Comparison of ENCODE assay signal across 9 mouse cellular contexts in the genomic region with DNA sequence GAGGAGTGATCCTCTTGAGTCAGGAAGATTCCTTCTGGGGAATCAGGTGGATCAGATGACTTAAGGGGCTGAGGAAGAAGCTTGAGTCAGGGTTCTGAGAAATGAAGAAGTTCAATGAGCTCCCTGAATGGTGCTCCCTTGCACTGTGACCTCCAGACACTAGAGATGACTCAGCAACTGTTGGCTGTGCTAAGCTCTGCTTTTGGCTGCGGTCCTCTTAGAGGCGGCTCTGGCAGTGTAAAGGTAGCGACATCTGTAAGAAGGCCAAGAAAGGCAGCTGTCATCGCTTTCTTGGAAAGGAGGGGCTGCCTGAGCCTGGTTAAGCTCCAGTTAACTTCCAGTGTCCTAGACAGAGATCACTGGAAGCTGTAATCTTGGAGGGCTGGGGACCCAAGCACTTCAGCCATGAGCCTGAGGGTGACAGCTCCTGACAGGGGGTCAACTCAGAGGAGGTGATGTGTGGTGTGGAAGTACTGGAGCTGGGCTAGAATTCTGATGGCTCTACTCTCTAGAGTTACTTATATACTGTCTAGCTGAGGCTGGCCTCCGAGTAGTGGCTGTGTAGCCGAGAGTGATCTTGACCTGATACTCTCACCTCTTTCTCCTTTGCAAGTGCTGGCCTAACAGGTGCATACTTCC. TPM values are rescaled to one million over a fixed set of nuclear protein-coding genes. Genes with fewer than 3 reads are reported as not detected.
DNase-seq lines count a peak whose midpoint lies in the region; ATAC-seq and TF ChIP-seq lines count a peak whose summit lies in the region.
"Had no signal": no experiment of that assay in that cellular context is flagged by ENCODE, and none has a peak within 500 bp of the region (broad histone marks: within the 10 kb centered on the region; RNA-seq: fewer than 3 reads in every experiment).

No protein-coding gene starts in this region.

- H3K4me1 ChIP-seq in hindbrain, embryonic 16.5 days (ENCODE audit: control insufficient read depth, insufficient read depth, low read depth, low read length): peaks cover 13% of the 10 kb centered on the region
- H3K4me1 ChIP-seq in hindbrain, embryonic 14.5 days (replicated peaks; ENCODE audit: control insufficient read depth, insufficient read depth, low read length): peaks cover 5% of the 10 kb centered on the region; the same call in 1 of the 2 replicates
- peaks cover 2% of the 10 kb centered on the region for H3K4me1 ChIP-seq in stomach, postnatal 0 days (replicated peaks; ENCODE audit: control insufficient read depth, insufficient read depth)

- no peak for TF ChIP-seq CTCF in stomach, postnatal 0 days (IDR thresholded peaks at IDR 0.05; ENCODE audit: low read depth)

- TF ChIP-seq EP300 in stomach, postnatal 0 days (optimal IDR thresholded peaks at IDR 0.05): no peak

- no peaks in the 10 kb centered on the region for H3K27me3 ChIP-seq in hindbrain, embryonic 16.5 days (replicated peaks; ENCODE audit: control insufficient read depth, insufficient read depth, low read length)
- H3K27me3 ChIP-seq in hindbrain, embryonic 14.5 days (ENCODE audit: control insufficient read depth, insufficient read depth, low read length): no peaks in the 10 kb centered on the region
- H3K27me3 ChIP-seq in stomach, postnatal 0 days (ENCODE audit: control insufficient read depth, insufficient read depth, low read length): no peaks in the 10 kb centered on the region

- no peaks in the 10 kb centered on the region for H3K9me3 ChIP-seq in hindbrain, embryonic 16.5 days (ENCODE audit: control insufficient read depth, low read length)
- H3K9me3 ChIP-seq in hindbrain, embryonic 14.5 days (ENCODE audit: control insufficient read depth, low read length): no peaks in the 10 kb centered on the region
- H3K9me3 ChIP-seq in stomach, postnatal 0 days (ENCODE audit: control insufficient read depth, low read length): no peaks in the 10 kb centered on the region
- H3K9me3 ChIP-seq: heart, embryonic 13.5 days had no signal

- no peak overlapping the region for H3K4me3 ChIP-seq in hindbrain, embryonic 16.5 days (ENCODE audit: low read length)
- no peak overlapping the region for H3K4me3 ChIP-seq in hindbrain, embryonic 14.5 days (replicated peaks; ENCODE audit: low read length)
- no peak overlapping the region for H3K4me3 ChIP-seq in stomach, postnatal 0 days (ENCODE audit: low read depth, low read length)
- H3K4me3 ChIP-seq: heart, embryonic 13.5 days had no signal

- H3K9ac ChIP-seq in hindbrain, embryonic 16.5 days (ENCODE audit: low read depth, low read length): no peak overlapping the region
- no peak overlapping the region for H3K9ac ChIP-seq in hindbrain, embryonic 14.5 days
- no peak overlapping the region for H3K9ac ChIP-seq in stomach, postnatal 0 days (ENCODE audit: low read length)
- H3K9ac ChIP-seq: heart, embryonic 13.5 days had no signal

- no peak overlapping the region for H3K27ac ChIP-seq in hindbrain, embryonic 16.5 days (ENCODE audit: low read depth, low read length)
- no peak overlapping the region for H3K27ac ChIP-seq in hindbrain, embryonic 14.5 days
- no peak overlapping the region for H3K27ac ChIP-seq in stomach, postnatal 0 days (replicated peaks)
- H3K27ac ChIP-seq: heart, embryonic 13.5 days had no signal

- DNase-seq in hindbrain, embryonic 14.5 days (ENCODE audit: low spot score): no peak
- DNase-seq in ZHBTc4 (ENCODE audit: low read depth, low spot score): peak; percentile 34
- DNase-seq in heart, adult 9 months (ENCODE audit: low spot score in 2 of 2): peak; percentile 77 to 85
- peak; percentile 38 to 49 for DNase-seq in kidney, postnatal 4 days
- DNase-seq in stomach, postnatal 0 days (ENCODE audit: low spot score): peak; percentile 18
- no peak for DNase-seq in cerebellum, adult 11 months
- DNase-seq in layer of hippocampus, postnatal 25 days (ENCODE audit: extremely low spot score in 1 of 2, low spot score in 1 of 2): no peak

- no peak overlapping the region for H3K4me2 ChIP-seq in hindbrain, embryonic 16.5 days (ENCODE audit: low read length)
- H3K4me2 ChIP-seq in hindbrain, embryonic 14.5 days (replicated peaks): no peak overlapping the region
- H3K4me2 ChIP-seq in stomach, postnatal 0 days (replicated peaks; ENCODE audit: low read depth): no peak overlapping the region
- H3K4me2 ChIP-seq: heart, embryonic 13.5 days had no signal

- no peaks in the 10 kb centered on the region for H3K36me3 ChIP-seq in hindbrain, embryonic 16.5 days (ENCODE audit: control insufficient read depth, insufficient read depth, low read length)
- H3K36me3 ChIP-seq in hindbrain, embryonic 14.5 days (replicated peaks; ENCODE audit: control insufficient read depth, insufficient read depth): no peaks in the 10 kb centered on the region
- H3K36me3 ChIP-seq in stomach, postnatal 0 days (ENCODE audit: control insufficient read depth, insufficient read depth, low read length): no peaks in the 10 kb centered on the region
- H3K36me3 ChIP-seq: heart, embryonic 13.5 days had no signal

- WGBS in hindbrain, embryonic 16.5 days: 77% methylated on average over 6 of the region's 6 CpGs
- 78% methylated on average over 6 of the region's 6 CpGs for WGBS in hindbrain, embryonic 14.5 days
- 44% methylated on average over 6 of the region's 6 CpGs for WGBS in stomach, postnatal 0 days

- ATAC-seq in hindbrain, embryonic 16.5 days: peak; percentile 52
- no peak for ATAC-seq in hindbrain, embryonic 14.5 days (ENCODE audit: low FRiP score)
- peak; percentile 62; the same call in 1 of the 2 replicates for ATAC-seq in stomach, postnatal 0 days (ENCODE audit: low FRiP score, low TSS enrichment)

RNA-seq across cellular contexts. Expression of gene Fmnl2, which starts 37.4 kb away (rescaled TPM):
- polyA plus RNA-seq in hindbrain, embryonic 16.5 days (2015; fragmentation: Nextera tagmentation; extraction: Ambion mirVana): 8.4 and 9.0 TPM in 2 replicates
- 13.4 and 13.7 TPM in 2 replicates for polyA plus RNA-seq in hindbrain, embryonic 14.5 days (2014; fragmentation: Nextera tagmentation; extraction: Ambion mirVana)
- 2.6 and 3.0 TPM in 2 replicates for polyA plus RNA-seq in stomach, postnatal 0 days (2015; fragmentation: Nextera tagmentation; extraction: Ambion mirVana)
- 10 to 100 TPM; 45.2 to 45.7 TPM for total RNA-seq in layer of hippocampus, postnatal 25 days (2021)

Comparison
In these comparisons a context has a peak if more than half of its experiments do, and no peak if none do; other contexts are left out.
1. DNase-seq: peak in ZHBTc4 (single experiment), heart, adult 9 months (2 of 2), kidney, postnatal 4 days (2 of 2) and stomach, postnatal 0 days (single experiment); none in hindbrain, embryonic 14.5 days (single experiment), cerebellum, adult 11 months (single experiment) and layer of hippocampus, postnatal 25 days (0 of 2).